Mouse (Mus musculus) activated CD4-positive, CD25-positive, alpha-beta regulatory T cell, adult 4 months (primary cell): ENCODE data around the gene Syce1. TPM values are rescaled to one million over a fixed set of nuclear protein-coding genes. Genes with fewer than 3 reads are reported as not detected.
"Not testable (repeated sequence)": the region's sequence is repeated elsewhere in the genome, so short reads cannot be mapped to it uniquely, and the experiment has no call there.

Source experiments
- ATAC-seq: one replicate; pipeline ENCODE4 v1.8.0; 2017
- polyA plus RNA-seq, 2 experiments: library from polyadenylated mRNA; unstranded; fragments of 100-300 nt; shearing (Covaris generic); gene quantifications; one replicate each; pipeline ENCODE4 v1.2.1; 2017

Gene Syce1
- polyA plus RNA-seq, 2 experiments from 2014 or later, result 0.33 to 0.38 TPM

GRCm38 (mm10) chr7:140765888-140766739 lies 21.5 kb downstream of the Syce1 start:
- no peak for ATAC-seq

- not testable (repeated sequence) for ATAC-seq
Observed at GRCm38 (mm10) chr7:140765391-140765790, 22.3 kb downstream of the Syce1 start.

- ATAC-seq, result no peak
Observed at GRCm38 (mm10) chr7:140763447-140764020, 24.1 kb downstream of the Syce1 start, which contains the start of gene Cyp2e1. Gene Cyp2e1, plus strand, starts transcription at chr7:140763739.

GRCm38 (mm10) chr7:140760647-140761046 lies 27.0 kb downstream of the Syce1 start:
- no peak for ATAC-seq

GRCm38 (mm10) chr7:140756151-140756854 lies 31.3 kb downstream of the Syce1 start:
- ATAC-seq, result no peak

GRCm38 (mm10) chr7:140754556-140754955 lies 33.1 kb downstream of the Syce1 start:
- no peak for ATAC-seq

- ATAC-seq, result no peak
Observed at GRCm38 (mm10) chr7:140748827-140749160, 38.9 kb downstream of the Syce1 start.

- no peak for ATAC-seq
Observed at GRCm38 (mm10) chr7:140748116-140748826, 39.4 kb downstream of the Syce1 start.

- no peak for ATAC-seq
Observed at GRCm38 (mm10) chr7:140747402-140747801, 40.2 kb downstream of the Syce1 start.

- no peak for ATAC-seq
Observed at GRCm38 (mm10) chr7:140733162-140733561, 54.5 kb downstream of the Syce1 start.

Other genes starting within 250 kb of the Syce1 start
- not detected for gene Olfr538, start 220.0 kb downstream of the Syce1 start, polyA plus RNA-seq
- under 1 TPM in 1 of 2 experiments, not detected in 1; 0.08 TPM for gene Olfr46, start 186.6 kb downstream of the Syce1 start, polyA plus RNA-seq
- not detected for gene Olfr61, start 158.9 kb downstream of the Syce1 start, polyA plus RNA-seq
- not detected for gene Olfr53, start 141.4 kb downstream of the Syce1 start, polyA plus RNA-seq
- under 1 TPM; 0.05 to 0.24 TPM for gene Olfr539, start 127.9 kb downstream of the Syce1 start, polyA plus RNA-seq
- not detected for gene Olfr45, start 105.9 kb downstream of the Syce1 start, polyA plus RNA-seq
- gene Olfr541, start 90.6 kb downstream of the Syce1 start, polyA plus RNA-seq, result not detected
- under 1 TPM in 1 of 2 experiments, not detected in 1; 0.21 TPM for gene Cyp2e1, start 24.1 kb downstream of the Syce1 start, polyA plus RNA-seq
- gene Zfp941, start 34.3 kb upstream of the Syce1 start, polyA plus RNA-seq, result under 1 TPM; 0.13 to 0.23 TPM
- gene Urah, start 47.2 kb upstream of the Syce1 start, polyA plus RNA-seq, result not detected
- not detected for gene Scgb1c1, start 57.7 kb upstream of the Syce1 start, polyA plus RNA-seq
- gene Odf3, start 60.0 kb upstream of the Syce1 start, polyA plus RNA-seq, result not detected
- not detected for gene Gm45785, start 68.5 kb upstream of the Syce1 start, polyA plus RNA-seq
- 10 to 100 TPM; 51.6 to 57.0 TPM for gene Ric8a, start 69.1 kb upstream of the Syce1 start, polyA plus RNA-seq
- 10 to 100 TPM; 33.1 to 48.2 TPM for gene Bet1l, start 69.7 kb upstream of the Syce1 start, polyA plus RNA-seq
- 100 to 1,000 TPM; 110 to 160 TPM for gene Psmd13, start 94.1 kb upstream of the Syce1 start, polyA plus RNA-seq
- 1 to 10 TPM; 5.9 to 8.0 TPM for gene Sirt3, start 94.5 kb upstream of the Syce1 start, polyA plus RNA-seq
- not detected for gene Cox8b, start 112.6 kb upstream of the Syce1 start, polyA plus RNA-seq
- not detected for gene Nlrp6, start 133.1 kb upstream of the Syce1 start, polyA plus RNA-seq
- 10 to 100 TPM; 15.2 to 15.6 TPM for gene Pgghg, start 153.5 kb upstream of the Syce1 start, polyA plus RNA-seq
- not detected for gene Ifitm5, start 162.4 kb upstream of the Syce1 start, polyA plus RNA-seq
- not detected for gene Gm45717, start 168.1 kb upstream of the Syce1 start, polyA plus RNA-seq
- 100 to 1,000 TPM in 1 of 2 experiments, 10 to 100 TPM in 1; 94.1 to 101 TPM for gene Ifitm2, start 168.1 kb upstream of the Syce1 start, polyA plus RNA-seq
- gene Ifitm1, start 179.4 kb upstream of the Syce1 start, polyA plus RNA-seq, result 1 to 10 TPM; 4.6 to 7.5 TPM
- 10 to 100 TPM; 17.0 to 23.4 TPM for gene Ifitm3, start 222.9 kb upstream of the Syce1 start, polyA plus RNA-seq
- under 1 TPM; 0.70 to 0.92 TPM for gene Ifitm6, start 230.1 kb upstream of the Syce1 start, polyA plus RNA-seq
- gene Gm17387, start 241.3 kb upstream of the Syce1 start, polyA plus RNA-seq, result not detected